Comparison of ENCODE assay signal across 24 mouse cellular contexts in the genomic region with DNA sequence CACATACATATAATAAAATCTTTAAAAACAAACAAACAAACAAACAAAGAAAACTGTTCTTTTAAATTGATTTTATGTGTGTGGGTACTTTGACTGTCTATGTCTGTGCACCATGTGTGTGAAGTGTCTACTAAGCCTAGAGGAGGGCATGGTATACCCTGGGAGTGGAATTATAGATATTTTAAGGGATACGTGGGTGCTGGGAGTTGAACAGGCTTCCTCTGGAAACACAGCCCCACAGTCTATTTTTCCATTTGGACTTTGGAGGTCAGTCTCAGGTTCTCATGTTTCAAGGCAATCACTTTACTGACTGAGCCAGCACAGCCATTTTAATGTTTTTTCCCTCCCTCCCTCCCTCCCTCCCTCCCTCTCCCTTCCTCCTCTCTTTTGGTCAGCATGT.
"Had no signal": no experiment of that assay in that cellular context is flagged by ENCODE, and none has a peak within 500 bp of the region (broad histone marks: within the 10 kb centered on the region; RNA-seq: fewer than 3 reads in every experiment).

No protein-coding gene starts in this region.

- H3K4me2 ChIP-seq: liver, embryonic 15.5 days; lung, embryonic 15.5 days; midbrain, embryonic 12.5 days; neural tube, embryonic 13.5 days; stomach, embryonic 15.5 days had no signal

- H3K27me3 ChIP-seq: liver, embryonic 15.5 days; lung, embryonic 15.5 days; megakaryocyte, embryonic 14.5 days; midbrain, embryonic 12.5 days; neural tube, embryonic 13.5 days; stomach, embryonic 15.5 days had no signal

- H3K4me1 ChIP-seq: liver, embryonic 15.5 days; lung, embryonic 15.5 days; midbrain, embryonic 12.5 days; neural tube, embryonic 13.5 days; stomach, embryonic 15.5 days had no signal

- ATAC-seq: liver, postnatal 0 days; lung, postnatal 0 days; midbrain, embryonic 16.5 days had no signal

- H3K36me3 ChIP-seq: liver, embryonic 15.5 days; lung, embryonic 15.5 days; midbrain, embryonic 10.5 days; midbrain, embryonic 12.5 days; neural tube, embryonic 13.5 days; stomach, embryonic 15.5 days had no signal

- DNase-seq: liver, postnatal 0 days; lung, adult 2 months; lung, postnatal 14 days; lung, postnatal 36 days; midbrain, embryonic 14.5 days; right cerebral cortex, adult 18-20 months; right cerebral cortex, postnatal 25 days; right cerebral cortex, postnatal 4 days; spleen, adult 18-20 months; thymus, adult 2 months; thymus, postnatal 25 days; thymus, postnatal 4 days had no signal

- H3K9ac ChIP-seq: liver, embryonic 15.5 days; liver, postnatal 0 days; lung, embryonic 15.5 days; midbrain, embryonic 12.5 days; neural tube, embryonic 13.5 days; stomach, embryonic 15.5 days had no signal

- H3K9me3 ChIP-seq: liver, embryonic 15.5 days; lung, embryonic 15.5 days; megakaryocyte, embryonic 14.5 days; midbrain, embryonic 10.5 days; midbrain, embryonic 12.5 days; neural tube, embryonic 13.5 days; stomach, embryonic 15.5 days had no signal

- H3K27ac ChIP-seq: liver, embryonic 15.5 days; lung, embryonic 15.5 days; macrophage; midbrain, embryonic 10.5 days; midbrain, embryonic 12.5 days; neural tube, embryonic 13.5 days; stomach, embryonic 15.5 days; stomach, postnatal 0 days had no signal

- H3K4me3 ChIP-seq: liver, embryonic 15.5 days; lung, embryonic 15.5 days; megakaryocyte, embryonic 14.5 days; midbrain, embryonic 10.5 days; midbrain, embryonic 12.5 days; myocyte; neural tube, embryonic 13.5 days; stomach, embryonic 15.5 days had no signal
